Mouse (Mus musculus) ovary, postnatal 10 days (tissue): ENCODE results near the gene Col9a3.

Experiments
- DNase-seq: peaks from one replicate; pipeline ENCODE4 v3.0.0; 2022; ENCODE audit warnings: low spot score

Col9a3 gene

DNA sequence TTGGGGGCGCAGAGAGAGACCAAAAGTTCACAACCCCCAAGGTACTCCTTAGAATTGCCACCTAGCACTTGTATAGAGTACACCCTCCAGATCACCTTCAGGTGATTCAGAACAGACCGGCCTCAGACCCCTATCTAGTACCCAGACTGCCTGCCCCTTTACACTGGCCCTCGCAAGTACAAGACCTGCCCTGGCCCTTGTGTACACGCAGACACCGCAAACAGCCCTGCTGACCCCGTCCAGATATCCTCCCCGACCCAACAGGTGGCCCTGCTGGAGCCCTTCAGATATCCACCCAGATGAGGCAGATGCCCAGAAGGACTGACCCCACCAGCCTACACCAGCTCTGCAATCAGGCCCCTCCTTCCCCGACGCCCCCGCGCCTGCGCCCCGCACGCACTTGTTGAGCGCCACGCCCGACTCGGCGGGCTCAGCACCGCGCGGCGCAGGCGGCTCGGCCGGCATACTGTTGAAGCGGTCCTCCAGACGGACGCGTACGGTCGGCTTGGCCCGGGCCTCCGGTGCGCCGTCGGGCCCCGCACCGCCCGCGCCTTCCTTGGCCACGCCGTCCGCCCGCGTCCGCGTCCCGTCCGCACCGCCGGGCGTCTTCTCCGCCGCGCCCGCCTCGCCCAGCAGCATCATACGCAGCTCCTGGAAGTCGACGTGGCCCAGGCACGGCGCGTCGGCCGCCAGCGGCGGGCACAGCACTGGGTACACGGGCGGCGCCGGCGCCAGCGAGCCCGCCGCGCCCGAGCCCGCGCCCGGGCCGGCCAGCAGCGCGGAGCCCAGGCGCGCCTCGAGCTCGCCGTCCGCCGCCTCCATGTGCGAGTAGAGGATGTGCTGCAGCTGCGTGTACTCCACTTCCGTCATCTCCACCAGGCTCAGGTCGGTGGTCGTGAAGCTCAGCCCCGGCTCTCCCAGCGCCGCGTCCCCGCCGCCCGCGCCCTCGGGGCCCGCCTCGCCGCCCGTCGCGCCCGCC, 44.3 kb downstream of the Col9a3 start:
- no peak for DNase-seq

DNA sequence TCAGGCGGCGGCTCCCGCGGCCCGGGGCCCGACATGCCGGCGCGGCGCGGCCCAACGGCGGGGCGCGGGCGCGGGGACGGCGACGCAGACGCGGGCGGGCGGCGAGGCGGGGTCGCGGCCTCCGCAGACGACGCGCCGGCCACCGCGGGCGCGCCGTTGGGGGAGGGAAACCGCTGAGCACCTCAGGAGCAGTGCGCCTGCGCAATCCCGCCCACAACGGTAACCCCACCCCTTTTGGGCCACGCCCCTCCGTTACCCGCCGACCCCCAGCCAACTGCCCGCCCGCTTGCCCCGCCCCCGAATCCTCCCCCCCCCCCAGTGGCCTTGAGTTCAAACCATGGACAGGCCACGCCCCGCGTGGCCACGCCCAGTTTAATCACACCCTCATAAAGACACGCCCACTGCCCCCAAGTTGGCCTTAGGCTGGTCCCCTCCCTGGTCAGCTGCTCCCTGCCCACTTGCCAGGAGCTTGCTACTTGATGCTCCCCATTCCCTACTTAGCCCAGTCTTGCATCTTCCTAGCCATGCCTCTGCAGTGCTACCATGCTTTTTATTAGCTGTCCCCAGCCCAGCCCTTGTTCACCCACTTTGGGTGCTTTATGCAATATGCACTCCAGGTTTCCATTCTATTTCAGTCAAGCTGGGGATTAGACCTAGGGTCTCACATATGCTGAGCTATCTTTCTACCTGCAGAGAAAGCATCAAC, 45.1 kb downstream of the Col9a3 start, which contains the start of gene Tcfl5:
Gene Tcfl5 (minus strand): TSS at position 154 of the 706 bp plus-strand sequence.
- DNase-seq, result no peak

DNA sequence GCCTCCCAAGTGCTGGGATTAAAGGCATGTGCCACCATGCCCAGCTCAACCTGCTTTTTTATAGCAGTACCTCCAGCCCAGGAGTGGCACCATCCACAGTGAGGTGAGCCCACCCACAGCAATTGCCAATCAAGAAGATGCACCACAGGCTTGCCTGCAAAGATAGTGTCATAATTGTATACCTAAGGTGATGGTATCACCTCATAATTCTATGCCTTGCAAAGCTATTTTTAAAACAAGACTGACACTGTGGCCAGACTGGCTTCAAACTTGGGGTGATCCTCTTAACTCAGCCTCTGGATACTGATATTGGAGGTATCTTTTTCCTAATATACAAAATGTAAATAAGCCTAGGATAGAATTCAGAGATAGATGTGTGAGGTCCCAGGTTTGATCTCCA, 46.0 kb downstream of the Col9a3 start:
- no peak for DNase-seq

DNA sequence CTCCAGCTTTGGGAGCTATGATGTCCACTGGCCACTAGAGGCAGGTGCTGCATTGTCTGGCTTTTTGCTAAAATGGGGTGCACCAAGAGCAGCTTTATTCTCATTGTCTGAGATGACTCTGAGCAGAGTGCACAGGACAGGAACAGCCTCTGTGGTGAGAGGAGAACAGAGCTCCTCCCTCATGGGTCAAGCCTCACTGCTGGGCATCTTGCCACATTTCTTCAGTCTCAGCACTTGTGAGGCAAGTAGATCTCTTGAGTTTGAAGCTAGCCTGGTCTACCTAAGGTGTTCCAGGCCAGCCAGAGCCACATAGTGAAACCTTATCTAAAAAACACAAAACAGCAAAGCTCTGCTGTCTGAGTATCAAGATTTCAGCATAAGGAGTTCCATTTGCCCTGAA, 49.3 kb downstream of the Col9a3 start:
- DNase-seq, result no peak

DNA sequence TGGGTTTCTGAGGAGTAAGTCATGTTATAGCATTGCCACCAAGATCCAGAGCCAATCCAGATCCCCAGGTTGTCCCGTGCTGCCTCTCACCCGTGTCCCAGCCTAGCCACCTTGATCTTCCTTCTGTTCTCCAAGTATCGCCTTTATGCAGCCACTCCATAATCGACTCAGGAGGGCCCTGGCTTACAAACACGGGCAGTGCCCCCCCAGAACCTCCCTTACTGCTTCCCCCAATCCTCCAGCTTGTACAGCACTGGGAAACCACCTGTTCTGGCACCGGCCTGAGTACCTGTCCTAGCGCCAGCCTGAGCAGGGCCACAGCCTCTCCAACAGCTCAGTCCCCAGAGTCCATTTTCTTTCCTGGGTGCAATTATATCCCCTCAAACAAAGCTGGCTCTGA, 57.1 kb downstream of the Col9a3 start:
- no peak for DNase-seq

DNA sequence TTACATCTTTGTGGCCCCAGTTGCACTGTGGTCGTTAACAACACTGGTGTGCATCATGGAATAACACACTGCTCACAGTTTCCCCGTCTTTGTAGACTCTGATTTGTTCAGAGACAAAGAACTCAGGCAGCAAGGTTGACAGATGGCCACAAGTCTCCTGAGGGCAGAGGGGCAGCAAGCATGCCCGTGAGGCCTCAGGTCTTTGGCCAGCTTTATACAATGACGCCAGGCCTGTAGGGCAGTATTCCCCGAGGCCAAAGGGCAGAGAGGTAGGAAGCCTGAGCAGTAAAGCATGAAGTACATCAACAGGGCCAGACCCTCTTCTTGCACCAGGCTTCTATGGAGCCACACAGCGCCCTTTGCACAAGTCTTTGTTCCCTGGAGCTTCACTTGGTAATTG, 57.6 kb downstream of the Col9a3 start:
- DNase-seq, result no peak

DNA sequence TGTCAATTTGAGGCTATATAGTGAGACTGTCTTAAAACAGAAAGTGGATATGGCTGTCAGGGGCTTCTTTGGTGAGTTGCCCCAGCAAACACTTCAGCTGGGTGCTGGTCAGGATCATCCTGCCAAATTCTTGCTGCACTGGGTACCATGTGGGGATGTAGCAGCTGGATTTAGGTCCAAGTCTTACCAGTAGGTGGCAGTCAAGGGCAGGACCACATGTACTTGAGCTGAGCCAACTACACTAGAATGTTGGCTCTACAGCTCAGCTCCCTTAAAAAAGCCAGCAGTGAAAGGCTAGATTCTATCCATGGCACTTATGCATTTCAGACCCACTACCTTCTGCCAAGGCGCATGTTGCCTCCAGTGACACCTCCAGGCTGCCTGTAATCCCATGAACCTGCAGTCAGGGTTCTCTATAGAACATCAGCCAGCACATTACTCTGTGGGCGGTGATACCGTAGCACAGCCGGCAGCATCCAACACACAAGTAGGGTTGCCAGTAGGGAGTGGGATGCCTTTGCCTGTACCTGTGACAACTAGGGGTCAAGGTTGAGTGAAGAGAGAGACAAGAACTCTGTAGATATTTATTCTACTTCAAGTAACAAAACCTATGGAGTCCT, 59.9 kb downstream of the Col9a3 start:
- peak; percentile 28 for DNase-seq

DNA sequence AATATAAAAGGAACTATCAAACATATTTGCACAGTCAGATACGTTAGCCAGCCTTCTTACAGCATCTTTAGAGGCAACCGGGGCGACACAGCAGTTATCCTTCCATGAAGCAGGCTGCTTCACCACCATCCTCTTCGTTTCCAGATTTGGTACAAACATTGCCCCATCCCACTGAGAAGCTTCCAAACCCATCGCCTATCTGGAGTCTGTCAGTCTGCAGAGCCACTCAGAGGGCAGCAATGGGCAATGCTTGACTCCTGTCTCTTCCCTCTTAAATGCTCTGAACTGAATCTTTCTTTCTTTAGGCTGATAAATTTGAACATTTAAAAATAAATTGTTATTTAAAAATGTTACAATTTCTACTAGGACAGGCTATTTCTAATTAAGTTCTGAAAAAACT, 60.8 kb downstream of the Col9a3 start:
- no peak for DNase-seq

DNA sequence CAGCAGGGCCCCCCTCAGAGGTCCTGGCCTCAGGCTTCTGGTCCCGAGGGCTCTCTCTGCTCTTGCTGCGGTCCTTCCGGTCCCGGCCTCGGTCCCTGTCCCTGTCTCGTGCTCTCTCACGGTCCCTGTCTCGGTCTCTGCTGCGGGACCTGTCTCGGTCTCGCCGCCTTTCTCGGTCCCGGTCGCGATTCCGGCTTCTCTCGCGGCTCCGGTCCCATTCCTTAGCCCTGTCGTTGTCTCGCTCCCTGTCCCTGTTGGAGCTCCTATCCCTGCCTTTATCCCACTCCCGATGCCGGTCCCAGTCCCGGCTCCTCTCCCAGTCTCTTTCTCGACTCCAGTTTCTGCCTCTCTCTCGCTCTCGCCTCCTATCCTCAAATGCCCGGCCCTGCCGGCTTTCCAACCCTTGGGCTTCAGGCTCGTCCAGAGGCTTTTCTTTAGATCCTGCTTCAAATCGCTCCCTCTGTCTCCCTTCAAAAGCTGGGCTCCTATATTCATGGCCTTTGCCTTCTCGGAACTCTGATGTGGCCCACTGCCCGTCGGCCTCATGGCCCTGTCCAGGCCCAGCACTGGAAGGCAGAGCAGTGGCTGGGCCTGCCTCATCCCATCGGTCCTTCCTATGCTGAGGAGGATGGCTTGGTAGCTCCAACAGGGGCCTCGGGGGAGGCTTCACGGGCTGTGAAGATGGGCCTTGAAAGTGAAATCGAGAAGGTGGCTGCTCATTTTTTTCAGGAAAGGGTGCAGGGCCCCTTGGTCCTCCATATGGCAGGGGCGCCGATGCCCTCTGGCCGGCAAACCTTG, 62.0 kb downstream of the Col9a3 start:
- DNase-seq, result no peak

DNA sequence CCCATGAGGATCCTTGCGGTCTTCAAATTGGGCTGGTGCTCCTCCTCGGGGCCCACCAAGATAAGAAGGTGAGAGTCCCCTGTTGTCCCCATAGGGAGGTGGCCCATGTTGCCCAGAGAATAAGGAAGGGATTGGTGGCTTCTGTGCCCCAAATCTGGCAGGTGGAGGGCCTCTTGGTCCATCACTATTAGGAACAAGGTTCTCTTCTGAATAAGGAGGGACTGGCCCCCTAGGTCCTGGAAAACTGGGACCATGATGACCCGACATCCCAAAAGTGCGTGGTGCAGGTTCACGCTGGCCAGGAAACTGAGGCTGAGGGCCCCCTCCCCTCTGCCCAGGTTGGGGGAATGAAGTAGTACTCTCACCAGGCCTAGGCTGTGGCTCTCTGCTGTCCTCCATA, 62.9 kb downstream of the Col9a3 start:
- no peak for DNase-seq

DNA sequence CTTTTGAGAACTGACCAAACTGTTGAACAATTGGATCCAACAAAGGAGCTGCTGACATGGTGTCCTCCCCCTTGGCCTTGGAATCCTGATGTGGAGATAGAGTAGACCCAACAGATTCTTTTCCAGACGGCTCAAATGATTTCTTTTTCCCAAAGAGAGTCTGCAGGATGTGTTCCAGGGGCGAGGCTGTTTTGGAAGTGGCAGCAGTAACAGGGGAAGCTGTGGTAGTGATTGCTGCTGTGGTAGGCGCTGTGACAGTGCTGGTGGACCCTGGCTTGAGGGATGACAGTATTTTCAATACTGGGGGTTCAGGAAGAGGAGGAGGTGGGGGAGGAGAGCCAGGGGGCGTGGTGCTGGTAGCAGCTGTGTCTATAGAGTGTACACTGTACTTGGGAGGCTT, 64.4 kb downstream of the Col9a3 start:
- no peak for DNase-seq
